27 mouse cellular contexts compared by ENCODE assay signal in genomic region chr16:29987999-29988398, GRCm38 (mm10).
"Had no signal": no experiment of that assay in that cellular context is flagged by ENCODE, and none has a peak within 500 bp of the region (broad histone marks: within the 10 kb centered on the region; RNA-seq: fewer than 3 reads in every experiment).

No protein-coding gene starts in this region.

- H3K27ac ChIP-seq: heart, adult 2 months; heart, embryonic 13.5 days; heart, embryonic 15.5 days; hindbrain, embryonic 10.5 days; hindbrain, embryonic 12.5 days; hindbrain, embryonic 14.5 days; kidney, embryonic 15.5 days; kidney, postnatal 0 days; limb, embryonic 13.5 days; limb, embryonic 15.5 days; liver, embryonic 12.5 days had no signal

- H3K36me3 ChIP-seq: heart, embryonic 13.5 days; heart, embryonic 15.5 days; hindbrain, embryonic 10.5 days; hindbrain, embryonic 12.5 days; kidney, embryonic 15.5 days; limb, embryonic 13.5 days; limb, embryonic 15.5 days; liver, embryonic 12.5 days had no signal

- H3K9me3 ChIP-seq: heart, embryonic 13.5 days; heart, embryonic 15.5 days; hindbrain, embryonic 10.5 days; hindbrain, embryonic 12.5 days; kidney, embryonic 15.5 days; limb, embryonic 13.5 days; limb, embryonic 15.5 days; liver, embryonic 12.5 days had no signal

- H3K4me2 ChIP-seq: heart, embryonic 11.5 days; heart, embryonic 13.5 days; heart, embryonic 15.5 days; hindbrain, embryonic 12.5 days; hindbrain, embryonic 14.5 days; kidney, embryonic 15.5 days; limb, embryonic 13.5 days; limb, embryonic 15.5 days; liver, embryonic 12.5 days had no signal

- H3K9ac ChIP-seq: heart, embryonic 13.5 days; heart, embryonic 15.5 days; hindbrain, embryonic 12.5 days; hindbrain, embryonic 14.5 days; kidney, embryonic 15.5 days; limb, embryonic 13.5 days; limb, embryonic 15.5 days; liver, embryonic 12.5 days had no signal

- ATAC-seq: hindbrain, embryonic 16.5 days; inflammation-experienced regulatory T-cells, adult 6 months; liver, embryonic 12.5 days had no signal

- DNase-seq: gastrocnemius, postnatal 14 days; gastrocnemius, postnatal 36 days; heart, adult 11 months; heart, adult 2 months; heart, postnatal 14 days; heart, postnatal 36 days; kidney, adult 11 months; kidney, adult 2 months; kidney, adult 9 months; kidney, postnatal 14 days; kidney, postnatal 36 days; layer of hippocampus, adult 9-11 months; layer of hippocampus, postnatal 36 days; left cerebral cortex, postnatal 4 days had no signal

- H3K4me3 ChIP-seq: heart, adult 2 months; heart, embryonic 13.5 days; heart, embryonic 15.5 days; hindbrain, embryonic 10.5 days; hindbrain, embryonic 12.5 days; kidney, embryonic 15.5 days; limb, embryonic 13.5 days; limb, embryonic 15.5 days; liver, embryonic 12.5 days had no signal

- H3K27me3 ChIP-seq: heart, embryonic 15.5 days; kidney, embryonic 15.5 days; limb, embryonic 15.5 days; liver, embryonic 12.5 days had no signal

- H3K4me1 ChIP-seq: hindbrain, embryonic 12.5 days had no signal
